12 mouse cellular contexts compared by ENCODE assay signal in genomic region chr13:93921831-93922565, GRCm38 (mm10).
DNase-seq lines count a peak whose midpoint lies in the region; ATAC-seq and TF ChIP-seq lines count a peak whose summit lies in the region.
"Had no signal": no experiment of that assay in that cellular context is flagged by ENCODE, and none has a peak within 500 bp of the region (broad histone marks: within the 10 kb centered on the region; RNA-seq: fewer than 3 reads in every experiment).

No protein-coding gene starts in this region.

- no peak overlapping the region for H3K4me3 ChIP-seq in gastrocnemius, adult 2 months
- H3K4me3 ChIP-seq in midbrain, embryonic 11.5 days (ENCODE audit: low read depth, low read length), result no peak overlapping the region
- no peak overlapping the region for H3K4me3 ChIP-seq in midbrain, embryonic 13.5 days (replicated peaks)
- no peak overlapping the region for H3K4me3 ChIP-seq in macrophage (ENCODE audit: inconsistent target)
- H3K4me3 ChIP-seq in forebrain, postnatal 0 days (ENCODE audit: low read depth, low read length), result no peak overlapping the region
- H3K4me3 ChIP-seq: left cerebral cortex, adult 2 months; limb, embryonic 13.5 days; midbrain, embryonic 12.5 days had no signal

- 0 out of 2 replicates have a peak overlapping the region, but pooled peaks have one; percentile 21 for H3K27ac ChIP-seq in gastrocnemius, adult 2 months
- H3K27ac ChIP-seq in midbrain, embryonic 11.5 days (ENCODE audit: low read depth, low read length), result no peak overlapping the region
- no peak overlapping the region for H3K27ac ChIP-seq in midbrain, embryonic 13.5 days
- peak overlapping the region; percentile 36 for H3K27ac ChIP-seq in macrophage
- no peak overlapping the region for H3K27ac ChIP-seq in forebrain, postnatal 0 days (ENCODE audit: low read depth, low read length)
- H3K27ac ChIP-seq: left cerebral cortex, adult 2 months; limb, embryonic 13.5 days; midbrain, embryonic 12.5 days had no signal

- TF ChIP-seq CTCF in gastrocnemius, adult 2 months (IDR thresholded peaks at IDR 0.05), result no peak
- no peak for TF ChIP-seq CTCF in forebrain, postnatal 0 days (IDR thresholded peaks at IDR 0.05; ENCODE audit: low read depth)

- no peak for DNase-seq in gastrocnemius, adult 2 months
- no peak for DNase-seq in gastrocnemius, adult 18-20 months (ENCODE audit: low spot score)
- peak; percentile 76 for DNase-seq in midbrain, embryonic 11.5 days (ENCODE audit: low spot score, missing footprints)
- DNase-seq in frontal cortex, postnatal 25 days (ENCODE audit: low spot score in 2 of 2), result no peak
- DNase-seq in urinary bladder, postnatal 36 days (ENCODE audit: low spot score in 2 of 2), result no peak
- no peak for DNase-seq in forebrain, postnatal 0 days
- DNase-seq: cerebellum, postnatal 36 days had no signal

- WGBS in midbrain, embryonic 11.5 days, result 86% methylated on average over 5 of the region's 5 CpGs
- WGBS in midbrain, embryonic 13.5 days, result 85% methylated on average over 5 of the region's 5 CpGs
- WGBS in macrophage (ENCODE audit: missing documents), result 70% methylated on average over 4 of the region's 5 CpGs
- 79% methylated on average over 5 of the region's 5 CpGs for WGBS in forebrain, postnatal 0 days

- no peaks in the 10 kb centered on the region; the same call in 1 of the 2 replicates for H3K4me1 ChIP-seq in midbrain, embryonic 11.5 days (ENCODE audit: control insufficient read depth, insufficient read depth, low read length)
- H3K4me1 ChIP-seq in midbrain, embryonic 13.5 days (replicated peaks), result no peaks in the 10 kb centered on the region
- no peaks in the 10 kb centered on the region for H3K4me1 ChIP-seq in forebrain, postnatal 0 days (ENCODE audit: insufficient read depth)
- H3K4me1 ChIP-seq: midbrain, embryonic 12.5 days had no signal

- intact Hi-C loops in gastrocnemius, adult 2 months (cut with DNase I), result no loop called here

- no peak for ATAC-seq in midbrain, embryonic 11.5 days (ENCODE audit: low FRiP score)
- no peak for ATAC-seq in midbrain, embryonic 13.5 days
- ATAC-seq in forebrain, postnatal 0 days, result no peak

- H3K4me2 ChIP-seq in midbrain, embryonic 11.5 days, result no peak overlapping the region
- no peak overlapping the region for H3K4me2 ChIP-seq in midbrain, embryonic 13.5 days (replicated peaks)
- H3K4me2 ChIP-seq in forebrain, postnatal 0 days (ENCODE audit: low read depth), result no peak overlapping the region
- H3K4me2 ChIP-seq: limb, embryonic 13.5 days; midbrain, embryonic 12.5 days had no signal

- H3K27me3 ChIP-seq in midbrain, embryonic 11.5 days (ENCODE audit: control insufficient read depth, insufficient read depth, low read length), result no peaks in the 10 kb centered on the region
- no peaks in the 10 kb centered on the region for H3K27me3 ChIP-seq in midbrain, embryonic 13.5 days
- no peaks in the 10 kb centered on the region for H3K27me3 ChIP-seq in forebrain, postnatal 0 days (ENCODE audit: insufficient read depth, low read length)
- H3K27me3 ChIP-seq: limb, embryonic 13.5 days; midbrain, embryonic 12.5 days had no signal

- H3K9ac ChIP-seq in midbrain, embryonic 11.5 days (ENCODE audit: low read length), result no peak overlapping the region
- no peak overlapping the region for H3K9ac ChIP-seq in midbrain, embryonic 13.5 days (replicated peaks)
- no peak overlapping the region for H3K9ac ChIP-seq in forebrain, postnatal 0 days
- H3K9ac ChIP-seq: limb, embryonic 13.5 days; midbrain, embryonic 12.5 days had no signal

- H3K36me3 ChIP-seq in midbrain, embryonic 11.5 days (ENCODE audit: control insufficient read depth, insufficient read depth, low read length), result no peaks in the 10 kb centered on the region
- H3K36me3 ChIP-seq in midbrain, embryonic 13.5 days, result no peaks in the 10 kb centered on the region
- no peaks in the 10 kb centered on the region for H3K36me3 ChIP-seq in macrophage (ENCODE audit: inconsistent target)
- no peaks in the 10 kb centered on the region for H3K36me3 ChIP-seq in forebrain, postnatal 0 days (ENCODE audit: insufficient read depth)
- H3K36me3 ChIP-seq: limb, embryonic 13.5 days; midbrain, embryonic 12.5 days had no signal

- H3K9me3 ChIP-seq in midbrain, embryonic 11.5 days (ENCODE audit: control insufficient read depth, low read length), result no peaks in the 10 kb centered on the region
- no peaks in the 10 kb centered on the region for H3K9me3 ChIP-seq in midbrain, embryonic 13.5 days
- no peaks in the 10 kb centered on the region for H3K9me3 ChIP-seq in forebrain, postnatal 0 days (ENCODE audit: low read length)
- H3K9me3 ChIP-seq: limb, embryonic 13.5 days; midbrain, embryonic 12.5 days had no signal

- H3K79me2 ChIP-seq in macrophage (ENCODE audit: inconsistent target), result no peaks in the 10 kb centered on the region

Comparison
In these comparisons a context has a peak if more than half of its experiments do, and no peak if none do; other contexts are left out.
1. H3K27ac ChIP-seq: peak in gastrocnemius, adult 2 months (single experiment) and macrophage (single experiment); none in midbrain, embryonic 11.5 days (single experiment), midbrain, embryonic 13.5 days (single experiment) and forebrain, postnatal 0 days (single experiment).